Mouse (Mus musculus): ENCODE measurements around the gene Surf1. TPM values are rescaled to one million over a fixed set of nuclear protein-coding genes. Genes with fewer than 3 reads are reported as not detected.
A peak's percentile ranks its signal among the peaks of the same experiment; 100 is the strongest.

Surf1 gene
- 62.1 and 65.7 TPM in 2 replicates for polyA plus RNA-seq (2015; fragmentation: Nextera tagmentation; extraction: Ambion mirVana)

GRCm38 (mm10) chr2:26915927-26916728 is at the start of gene Surf1, which contains the start of gene Surf2:
Surf1 (minus strand) TSS chr2:26916530.
Surf2 (plus strand) TSS chr2:26916367.
- Histone ChIP-seq H3K4me3 (replicated peaks) (peak within 1 kb of the TSS; percentile 74), H3K27me3 (replicated peaks) (no peaks in the 10 kb centered on the region), H3K4me1 (peaks cover 30% of the 10 kb centered on the region), H3K4me2 (peak within 1 kb of the TSS; percentile 95), H3K9me3 (no peaks in the 10 kb centered on the region), H3K36me3 (peaks cover 57% of the 10 kb centered on the region), H3K27ac (peak within 1 kb of the TSS; percentile 77), H3K9ac (peak within 1 kb of the TSS; percentile 55)
- ATAC-seq (ENCODE audit: insufficient read depth, low FRiP score, low read depth), result peak; percentile 67
- 2% methylated on average over 47 of the region's 47 CpGs for WGBS

- WGBS, result 14% methylated on average over 14 of the region's 14 CpGs
- peak; percentile 15; the same call in 1 of the 2 replicates for ATAC-seq (ENCODE audit: insufficient read depth, low FRiP score, low read depth)
- Histone ChIP-seq H3K9ac (peak overlapping the region; percentile 94), H3K4me2 (peak overlapping the region; percentile 82), H3K4me3 (replicated peaks) (peak overlapping the region; percentile 87), H3K27ac (peak overlapping the region; percentile 97), H3K27me3 (replicated peaks) (no peaks in the 10 kb centered on the region), H3K4me1 (peaks cover 14% of the 10 kb centered on the region; the same call in 1 of the 2 replicates), H3K36me3 (peaks cover 2% of the 10 kb centered on the region), H3K9me3 (no peaks in the 10 kb centered on the region)
These were observed 48.5 kb upstream of the Surf1 start for GRCm38 (mm10) chr2:26964724-26965370.

GRCm38 (mm10) chr2:26963923-26964723 is 47.8 kb upstream of the Surf1 start, which contains the start of gene Rexo4:
Rexo4 (minus strand) TSS chr2:26964386.
- peaks cover 6% of the 10 kb centered on the region for H3K36me3 ChIP-seq
- H3K4me2 ChIP-seq, result peak within 1 kb of the TSS; percentile 82
- H3K27me3 ChIP-seq (replicated peaks), result no peaks in the 10 kb centered on the region
- H3K9me3 ChIP-seq, result no peaks in the 10 kb centered on the region
- H3K9ac ChIP-seq, result peak within 1 kb of the TSS; percentile 94
- H3K4me1 ChIP-seq, result peaks cover 14% of the 10 kb centered on the region; the same call in 1 of the 2 replicates
- peak within 1 kb of the TSS; percentile 97 for H3K27ac ChIP-seq
- whole genome bisulfite sequencing, result under 1% methylated on average over 50 of the region's 50 CpGs
- peak; percentile 91 for ATAC-seq (ENCODE audit: insufficient read depth, low FRiP score, low read depth)
- peak within 1 kb of the TSS; percentile 87 for H3K4me3 ChIP-seq (replicated peaks)

- H3K27ac ChIP-seq, result no peak overlapping the region
- H3K36me3 ChIP-seq, result peaks cover 31% of the 10 kb centered on the region
- H3K4me2 ChIP-seq, result no peak overlapping the region
- ATAC-seq (ENCODE audit: insufficient read depth, low FRiP score, low read depth), result no peak
- no peaks in the 10 kb centered on the region for H3K27me3 ChIP-seq (replicated peaks)
- no peak overlapping the region for H3K4me3 ChIP-seq (replicated peaks)
- WGBS, result 71% methylated on average over 4 of the region's 4 CpGs
- peaks cover 14% of the 10 kb centered on the region; the same call in 1 of the 2 replicates for H3K4me1 ChIP-seq
- no peaks in the 10 kb centered on the region for H3K9me3 ChIP-seq
- no peak overlapping the region for H3K9ac ChIP-seq
These were observed 44.4 kb upstream of the Surf1 start for GRCm38 (mm10) chr2:26960756-26961155.

- H3K9me3 ChIP-seq, result no peaks in the 10 kb centered on the region
- no peak overlapping the region for H3K27ac ChIP-seq
- H3K4me2 ChIP-seq, result no peak overlapping the region
- no peak overlapping the region for H3K4me3 ChIP-seq (replicated peaks)
- no peak overlapping the region for H3K9ac ChIP-seq
- no peaks in the 10 kb centered on the region for H3K27me3 ChIP-seq (replicated peaks)
- H3K4me1 ChIP-seq, result peaks cover 4% of the 10 kb centered on the region; the same call in 1 of the 2 replicates
- H3K36me3 ChIP-seq, result peaks cover 57% of the 10 kb centered on the region
- ATAC-seq (ENCODE audit: insufficient read depth, low FRiP score, low read depth), result no peak
- WGBS, result 69% methylated on average over 2 of the region's 2 CpGs
These were observed 41.1 kb upstream of the Surf1 start for GRCm38 (mm10) chr2:26957488-26957859.

- WGBS, result 89% methylated on average over 12 of the region's 12 CpGs
- Histone ChIP-seq H3K36me3 (peaks cover 61% of the 10 kb centered on the region), H3K27me3 (replicated peaks) (no peaks in the 10 kb centered on the region), H3K4me1 (peaks cover 1% of the 10 kb centered on the region; the same call in 1 of the 2 replicates), H3K4me3 (replicated peaks) (no peak overlapping the region), H3K4me2 (no peak overlapping the region), H3K9me3 (no peaks in the 10 kb centered on the region), H3K27ac (no peak overlapping the region), H3K9ac (no peak overlapping the region)
- ATAC-seq (ENCODE audit: insufficient read depth, low FRiP score, low read depth), result peak; percentile 49; the same call in 1 of the 2 replicates
These were observed 40.6 kb upstream of the Surf1 start for GRCm38 (mm10) chr2:26956811-26957487.

- Histone ChIP-seq H3K4me2 (no peak overlapping the region), H3K9me3 (no peaks in the 10 kb centered on the region), H3K27ac (no peak overlapping the region), H3K4me3 (replicated peaks) (no peak overlapping the region), H3K4me1 (no peaks in the 10 kb centered on the region), H3K27me3 (replicated peaks) (no peaks in the 10 kb centered on the region), H3K9ac (no peak overlapping the region), H3K36me3 (peaks cover 63% of the 10 kb centered on the region)
- no peak for ATAC-seq (ENCODE audit: insufficient read depth, low FRiP score, low read depth)
- WGBS, result 83% methylated on average over 2 of the region's 2 CpGs
These were observed 38.5 kb upstream of the Surf1 start for GRCm38 (mm10) chr2:26954735-26955395.

- Histone ChIP-seq H3K9me3 (no peaks in the 10 kb centered on the region), H3K27ac (no peak overlapping the region), H3K4me1 (no peaks in the 10 kb centered on the region), H3K9ac (no peak overlapping the region), H3K4me2 (no peak overlapping the region), H3K4me3 (replicated peaks) (no peak overlapping the region), H3K27me3 (replicated peaks) (no peaks in the 10 kb centered on the region), H3K36me3 (peaks cover 48% of the 10 kb centered on the region)
- no peak for ATAC-seq (ENCODE audit: insufficient read depth, low FRiP score, low read depth)
- 84% methylated on average over 8 of the region's 8 CpGs for WGBS
These were observed 36.5 kb upstream of the Surf1 start for GRCm38 (mm10) chr2:26952866-26953265.

- no peak for ATAC-seq (ENCODE audit: insufficient read depth, low FRiP score, low read depth)
- no peak overlapping the region for H3K27ac ChIP-seq
- no peaks in the 10 kb centered on the region for H3K9me3 ChIP-seq
- H3K4me3 ChIP-seq (replicated peaks), result no peak overlapping the region
- no peaks in the 10 kb centered on the region for H3K27me3 ChIP-seq (replicated peaks)
- no peaks in the 10 kb centered on the region for H3K4me1 ChIP-seq
- no peak overlapping the region for H3K4me2 ChIP-seq
- no peak overlapping the region for H3K9ac ChIP-seq
- 87% methylated on average over 4 of the region's 4 CpGs for WGBS
- H3K36me3 ChIP-seq, result peaks cover 43% of the 10 kb centered on the region
These were observed 35.9 kb upstream of the Surf1 start for GRCm38 (mm10) chr2:26952193-26952592.

- Histone ChIP-seq H3K27ac (no peak overlapping the region), H3K4me2 (no peak overlapping the region), H3K9me3 (no peaks in the 10 kb centered on the region), H3K27me3 (replicated peaks) (no peaks in the 10 kb centered on the region), H3K9ac (no peak overlapping the region), H3K4me1 (no peaks in the 10 kb centered on the region), H3K36me3 (peaks cover 38% of the 10 kb centered on the region), H3K4me3 (replicated peaks) (no peak overlapping the region)
- 89% methylated on average over 8 of the region's 8 CpGs for WGBS
- ATAC-seq (ENCODE audit: insufficient read depth, low FRiP score, low read depth), result no peak
These were observed 35.1 kb upstream of the Surf1 start for GRCm38 (mm10) chr2:26951346-26951905.
